ENCODE assay signal across 9 mouse cellular contexts in genomic region chr2:27412245-27412800, GRCm38 (mm10). TPM values are rescaled to one million over a fixed set of nuclear protein-coding genes. Genes with fewer than 3 reads are reported as not detected.
DNase-seq lines count a peak whose midpoint lies in the region; ATAC-seq and TF ChIP-seq lines count a peak whose summit lies in the region.
"Had no signal": no experiment of that assay in that cellular context is flagged by ENCODE, and none has a peak within 500 bp of the region (broad histone marks: within the 10 kb centered on the region; RNA-seq: fewer than 3 reads in every experiment).

No protein-coding gene starts in this region.

- H3K36me3 ChIP-seq in heart, embryonic 13.5 days, result no peaks in the 10 kb centered on the region
- H3K36me3 ChIP-seq in ES-E14 (ENCODE audit: control insufficient read depth, insufficient read depth, low read length, poor library complexity, severe bottlenecking), result no peaks in the 10 kb centered on the region
- no peaks in the 10 kb centered on the region for H3K36me3 ChIP-seq in hindbrain, embryonic 12.5 days

- peaks cover 76% of the 10 kb centered on the region for H3K4me1 ChIP-seq in heart, embryonic 13.5 days
- H3K4me1 ChIP-seq in ES-E14 (ENCODE audit: control insufficient read depth in 2 of 2, insufficient read depth in 2 of 2, low read length in 2 of 2, poor library complexity in 1 of 2), result peaks cover 28 to 42% of the 10 kb centered on the region in 2 experiments
- peaks cover 89% of the 10 kb centered on the region for H3K4me1 ChIP-seq in hindbrain, embryonic 12.5 days

- no peak overlapping the region for H3K4me3 ChIP-seq in heart, embryonic 13.5 days
- no peak overlapping the region for H3K4me3 ChIP-seq in ES-E14 (ENCODE audit: insufficient read depth in 1 of 2, low read depth in 1 of 2, low read length in 2 of 2, poor library complexity in 1 of 2, severe bottlenecking in 1 of 2)
- H3K4me3 ChIP-seq in hindbrain, embryonic 12.5 days, result no peak overlapping the region

- in situ Hi-C loops in ES-E14 (cut with MboI; ENCODE audit: low sequenced_read_pairs in 2 of 2, unreplicated experiment in 2 of 2), result no loop called here

- H3K4me2 ChIP-seq in heart, embryonic 13.5 days, result no peak overlapping the region
- H3K4me2 ChIP-seq in hindbrain, embryonic 12.5 days (replicated peaks), result peak overlapping the region; percentile 21

- peak overlapping the region; percentile 43; the same call in 1 of the 2 replicates for H3K27ac ChIP-seq in heart, embryonic 13.5 days (replicated peaks)
- peak overlapping the region; percentile 7; the same call in 1 of the 2 replicates for H3K27ac ChIP-seq in ES-E14 (ENCODE audit: insufficient read depth, low read depth, low read length, poor library complexity, severe bottlenecking)
- H3K27ac ChIP-seq in hindbrain, embryonic 12.5 days, result peak overlapping the region; percentile 86

- H3K9ac ChIP-seq in heart, embryonic 13.5 days, result 0 out of 2 replicates have a peak overlapping the region, but pooled peaks have one; percentile 2
- no peak overlapping the region for H3K9ac ChIP-seq in ES-E14 (ENCODE audit: insufficient read depth, low read depth, low read length, poor library complexity, severe bottlenecking)
- H3K9ac ChIP-seq in hindbrain, embryonic 12.5 days, result 0 out of 2 replicates have a peak overlapping the region, but pooled peaks have one; percentile 8

- DNase-seq in heart, postnatal 4 days, result no peak
- DNase-seq in ES-E14 (ENCODE audit: low read depth, low spot score), result no peak
- DNase-seq in mesoderm, embryonic 11.5 days (ENCODE audit: low read depth, low spot score), result peak; percentile 47
- no peak for DNase-seq in left cerebral cortex, adult 8-10 months (ENCODE audit: low spot score in 2 of 2)
- DNase-seq in adrenal gland, adult 2 months, result no peak
- DNase-seq in urinary bladder, postnatal 36 days (ENCODE audit: low spot score in 2 of 2), result no peak
- DNase-seq: cerebellum, adult 8-10 months had no signal

- WGBS in heart, embryonic 13.5 days, result 43% methylated on average over 7 of the region's 7 CpGs
- WGBS in hindbrain, embryonic 12.5 days, result 7% methylated on average over 7 of the region's 7 CpGs

- no peaks in the 10 kb centered on the region for H3K27me3 ChIP-seq in heart, embryonic 13.5 days (replicated peaks)
- H3K27me3 ChIP-seq in hindbrain, embryonic 12.5 days, result no peaks in the 10 kb centered on the region

- no peaks in the 10 kb centered on the region for H3K9me3 ChIP-seq in heart, embryonic 13.5 days
- no peaks in the 10 kb centered on the region for H3K9me3 ChIP-seq in ES-E14 (ENCODE audit: control insufficient read depth, insufficient read depth, low read depth, low read length)
- H3K9me3 ChIP-seq in hindbrain, embryonic 12.5 days (replicated peaks), result no peaks in the 10 kb centered on the region

- ATAC-seq in heart, embryonic 13.5 days (ENCODE audit: extremely low read depth, insufficient number of reproducible peaks, low FRiP score, low TSS enrichment), result no peak
- no peak for ATAC-seq in hindbrain, embryonic 12.5 days (ENCODE audit: low FRiP score)

TF ChIP-seq in ES-E14, 5 proteins besides CTCF, POLR2A, EP300 and RAD21:
- no peak for TF ChIP-seq CHD2 (IDR thresholded peaks at IDR 0.05; ENCODE audit: low read depth, low read length)
- no peak for TF ChIP-seq ZNF384 (IDR thresholded peaks at IDR 0.05; ENCODE audit: low read depth, low read length)
- TF ChIP-seq ZC3H11A (IDR thresholded peaks at IDR 0.05; ENCODE audit: borderline replicate concordance, low read depth, low read length), result no peak
- no peak for TF ChIP-seq MAFK (IDR thresholded peaks at IDR 0.05; ENCODE audit: insufficient read depth, low read depth, low read length)
- TF ChIP-seq HCFC1 (IDR thresholded peaks at IDR 0.05; ENCODE audit: borderline replicate concordance, insufficient read depth, low read length), result no peak
TF ChIP-seq in ES-E14: peak in this region for 0.

RNA-seq across cellular contexts. Expression of gene Vav2, which starts 14.5 kb away (rescaled TPM):
- 2.6 and 2.7 TPM in 2 replicates for polyA plus RNA-seq in heart, embryonic 13.5 days (2015; fragmentation: Nextera tagmentation; extraction: Ambion mirVana)
- 10 to 100 TPM; 13.3 to 14.8 TPM for total RNA-seq in heart, postnatal 4 days (2021)
- total RNA-seq in ES-E14 (2012; rRNA removed), result 17.4 and 21.1 TPM in 2 replicates
- 23.0 and 23.6 TPM in 2 replicates for polyA plus RNA-seq in hindbrain, embryonic 12.5 days (2016; fragmentation: Nextera tagmentation; extraction: Ambion mirVana)
- 10 to 100 TPM in 2 of 4 experiments, 1 to 10 TPM in 2; 9.1 to 11.0 (median 9.8) TPM for total RNA-seq in left cerebral cortex, adult 8-10 months (2022)
- 10 to 100 TPM; 20.1 to 27.6 TPM for total RNA-seq in adrenal gland, adult 2 months (2021)
- 29.7 and 30.9 TPM in 2 replicates for polyA plus RNA-seq in adrenal gland, adult 2 months (2012; rRNA removed)

RNA-seq across cellular contexts. Expression of gene Brd3os, which starts 29.8 kb away (rescaled TPM):
- polyA plus RNA-seq in heart, embryonic 13.5 days (2015; fragmentation: Nextera tagmentation; extraction: Ambion mirVana), result 3.7 and 3.8 TPM in 2 replicates
- 1 to 10 TPM in 1 of 2 experiments, under 1 TPM in 1; 0.90 to 1.1 TPM for total RNA-seq in heart, postnatal 4 days (2021)
- 1.6 TPM in 2 replicates for total RNA-seq in ES-E14 (2012; rRNA removed)
- polyA plus RNA-seq in hindbrain, embryonic 12.5 days (2016; fragmentation: Nextera tagmentation; extraction: Ambion mirVana), result 18.9 and 19.3 TPM in 2 replicates
- total RNA-seq in left cerebral cortex, adult 8-10 months (2022), result 10 to 100 TPM; 28.5 to 30.9 (median 28.8) TPM
- total RNA-seq in adrenal gland, adult 2 months (2021), result 10 to 100 TPM in 1 of 2 experiments, 1 to 10 TPM in 1; 6.2 to 17.2 TPM
- 46.0 and 60.2 TPM in 2 replicates for polyA plus RNA-seq in adrenal gland, adult 2 months (2012; rRNA removed)

Comparison
In these comparisons a context has a peak if more than half of its experiments do, and no peak if none do; other contexts are left out.
1. H3K27ac ChIP-seq: peak in every context shown above with its lines; median percentile 86 in hindbrain, embryonic 12.5 days; 43 in heart, embryonic 13.5 days; 7 in ES-E14.